Mouse (Mus musculus): Measurements from ENCODE around the gene Actrt3. TPM values are rescaled to one million over a fixed set of nuclear protein-coding genes. Genes with fewer than 3 reads are reported as not detected.
A peak's percentile ranks its signal among the peaks of the same experiment; 100 is the strongest.

Gene Actrt3
- total and polyA plus RNA-seq, 3 experiments: 0.04 to 0.08 TPM; not detected in 1

GRCm38 (mm10) chr3:30608999-30609398 is 9.3 kb upstream of the Actrt3 start:
- peaks cover 0 to 33% of the 10 kb centered on the region in 2 experiments; a peak in 3 of 4 replicates for H3K36me3 ChIP-seq (ENCODE audit: control insufficient read depth in 1 of 2, insufficient read depth in 2 of 2, low read length in 2 of 2)
- DNase-seq (ENCODE audit: low read depth, low spot score): no peak
- TF ChIP-seq EP300 (IDR thresholded peaks at IDR 0.05; ENCODE audit: low read depth in 1 of 2, low read length in 2 of 2) (no peak), TCF12 (IDR thresholded peaks at IDR 0.05; ENCODE audit: low read depth, low read length) (no peak), E2F4 (IDR thresholded peaks at IDR 0.05; ENCODE audit: borderline replicate concordance, low read depth, low read length) (no peak), BHLHE40 (IDR thresholded peaks at IDR 0.05; ENCODE audit: borderline replicate concordance, low read depth, low read length) (no peak), HCFC1 (IDR thresholded peaks at IDR 0.05; ENCODE audit: low read depth, low read length) (no peak), MEF2A (IDR thresholded peaks at IDR 0.05; ENCODE audit: extremely low read depth, insufficient replicate concordance, low read depth, low read length, poor library complexity, severe bottlenecking) (no peak)
- H3K4me1 ChIP-seq (ENCODE audit: control insufficient read depth in 1 of 2, insufficient read depth in 2 of 2, low read length in 2 of 2): no peaks in the 10 kb centered on the region
- H3K27ac ChIP-seq (ENCODE audit: control insufficient read depth, low read depth, low read length): no peak overlapping the region
- no peaks in the 10 kb centered on the region for H3K27me3 ChIP-seq (ENCODE audit: control insufficient read depth in 1 of 2, insufficient read depth in 2 of 2, low read length in 2 of 2)
- H3K9ac ChIP-seq (ENCODE audit: control insufficient read depth, low read depth, low read length, poor library complexity, severe bottlenecking): no peak overlapping the region
- H3K4me3 ChIP-seq (ENCODE audit: control insufficient read depth in 1 of 2, insufficient read depth in 1 of 2, low read depth in 2 of 2, low read length in 2 of 2): no peak overlapping the region
- peaks cover 5% of the 10 kb centered on the region; the same call in 1 of the 2 replicates for H3K79me2 ChIP-seq (ENCODE audit: control insufficient read depth, insufficient read depth, low read length, poor library complexity)
- H3K9me3 ChIP-seq (replicated peaks; ENCODE audit: insufficient read depth, low read length): no peaks in the 10 kb centered on the region

GRCm38 (mm10) chr3:30603256-30603655 is 3.5 kb upstream of the Actrt3 start:
- H3K9me3 ChIP-seq (replicated peaks; ENCODE audit: insufficient read depth, low read length): no peaks in the 10 kb centered on the region
- TF ChIP-seq ZNF384 (IDR thresholded peaks at IDR 0.05; ENCODE audit: low read depth, low read length) (no peak), E2F4 (IDR thresholded peaks at IDR 0.05; ENCODE audit: borderline replicate concordance, low read depth, low read length) (no peak), USF1 (IDR thresholded peaks at IDR 0.05; ENCODE audit: low read depth, low read length) (no peak), ELF1 (IDR thresholded peaks at IDR 0.05; ENCODE audit: low read depth, low read length) (no peak), GATA1 (IDR thresholded peaks at IDR 0.05; ENCODE audit: low read depth, low read length) (no peak), CTCF (IDR thresholded peaks at IDR 0.05 in 2 of 3, conservative IDR thresholded peaks at IDR 0.05 in 1 of 3; ENCODE audit: control insufficient read depth in 1 of 3, insufficient read depth in 1 of 3, low read depth in 2 of 3, low read length in 3 of 3, poor library complexity in 1 of 3, severe bottlenecking in 1 of 3) (no peak), MAZ (IDR thresholded peaks at IDR 0.05; ENCODE audit: low read depth, low read length) (no peak), NELFE (IDR thresholded peaks at IDR 0.05; ENCODE audit: low read depth, low read length) (no peak), POLR2AphosphoS5 (IDR thresholded peaks at IDR 0.05; ENCODE audit: borderline replicate concordance, low read depth, low read length) (no peak), GABPA (IDR thresholded peaks at IDR 0.05; ENCODE audit: low read depth, low read length) (no peak), ZKSCAN1 (IDR thresholded peaks at IDR 0.05; ENCODE audit: low read depth, low read length) (no peak), TBP (IDR thresholded peaks at IDR 0.05; ENCODE audit: low read depth, low read length) (no peak), CHD1 (IDR thresholded peaks at IDR 0.05; ENCODE audit: low read depth, low read length) (no peak), ZMIZ1 (IDR thresholded peaks at IDR 0.05; ENCODE audit: low read depth, low read length) (no peak), JUND (IDR thresholded peaks at IDR 0.05; ENCODE audit: low read depth, low read length) (no peak)
- H3K4me1 ChIP-seq (ENCODE audit: control insufficient read depth in 1 of 2, insufficient read depth in 2 of 2, low read length in 2 of 2): peaks cover 0 to 8% of the 10 kb centered on the region in 2 experiments; a peak in 2 of 4 replicates
- no peak overlapping the region for H3K27ac ChIP-seq (ENCODE audit: control insufficient read depth, low read depth, low read length)
- peaks cover 8 to 14% of the 10 kb centered on the region in 2 experiments; a peak in 3 of 4 replicates for H3K36me3 ChIP-seq (ENCODE audit: control insufficient read depth in 1 of 2, insufficient read depth in 2 of 2, low read length in 2 of 2)
- no peak for DNase-seq (ENCODE audit: low read depth, low spot score)
- no peaks in the 10 kb centered on the region for H3K27me3 ChIP-seq (ENCODE audit: control insufficient read depth in 1 of 2, insufficient read depth in 2 of 2, low read length in 2 of 2)
- peak overlapping the region; percentile 72 to 95 for H3K4me3 ChIP-seq (ENCODE audit: control insufficient read depth in 1 of 2, insufficient read depth in 1 of 2, low read depth in 2 of 2, low read length in 2 of 2)
- H3K9ac ChIP-seq (ENCODE audit: control insufficient read depth, low read depth, low read length, poor library complexity, severe bottlenecking): peak overlapping the region; percentile 78
- H3K79me2 ChIP-seq (ENCODE audit: control insufficient read depth, insufficient read depth, low read length, poor library complexity): peaks cover 14% of the 10 kb centered on the region
